Mouse (Mus musculus): Measurements from ENCODE around the gene Gm17542. TPM values are rescaled to one million over a fixed set of nuclear protein-coding genes. Genes with fewer than 3 reads are reported as not detected.

Gm17542 gene
- polyA plus RNA-seq (2012; ENCODE audit: low replicate concordance) = not detected in 2 replicates

GRCm38 (mm10) chr10:58718110-58718509 lies at the start of gene Gm17542:
Gm17542 (minus strand) TSS chr10:58718210.

DNA sequence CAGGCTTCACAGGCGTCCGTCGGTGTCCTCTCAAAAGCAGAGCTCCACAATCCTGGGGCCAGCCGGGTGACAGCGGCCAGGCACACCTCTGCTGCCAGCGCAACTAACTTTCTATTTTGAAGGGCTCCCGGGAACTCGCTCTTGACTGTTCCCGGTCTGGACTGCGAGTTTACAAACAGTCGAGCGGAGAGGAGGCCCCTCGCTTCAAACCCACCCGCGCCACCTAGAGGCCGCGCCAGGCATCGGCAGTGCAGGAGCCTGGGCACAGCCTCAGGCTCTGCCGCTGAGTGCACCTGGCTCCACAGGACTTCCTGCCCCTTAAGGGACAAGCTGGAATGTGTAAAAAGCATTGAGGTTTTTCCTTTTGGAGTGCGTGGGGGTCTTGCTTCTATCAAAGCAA lies 42.5 kb downstream of the Gm17542 start, which contains the start of gene Edar:
Edar (minus strand) TSS at position 122 of the 400 bp plus-strand sequence.

Other genes starting within 250 kb of the Gm17542 start
- gene Ccdc138, start 220.3 kb downstream of the Gm17542 start, polyA plus RNA-seq (2012; ENCODE audit: low replicate concordance) = 0.15 and 0.30 TPM in 2 replicates
- not detected in 2 replicates for gene Edar, start 42.6 kb downstream of the Gm17542 start, polyA plus RNA-seq (2012; ENCODE audit: low replicate concordance)
- 0.08 and 0.22 TPM in 2 replicates for gene Sh3rf3, start 95.1 kb upstream of the Gm17542 start, polyA plus RNA-seq (2012; ENCODE audit: low replicate concordance)